Mouse (Mus musculus): Measurements from ENCODE around the gene Mthfr. TPM values are rescaled to one million over a fixed set of nuclear protein-coding genes. Genes with fewer than 3 reads are reported as not detected.
A peak's percentile ranks its signal among the peaks of the same experiment; 100 is the strongest.

Mthfr gene
- polyA plus RNA-seq, 1 experiment from 2014 or later = 14.3 TPM

- H3K27me3 ChIP-seq (replicated peaks; ENCODE audit: control insufficient read depth, insufficient read depth, low read length) = no peaks in the 10 kb centered on the region
- no peaks in the 10 kb centered on the region for H3K4me1 ChIP-seq (ENCODE audit: control insufficient read depth, insufficient read depth, low read length)
- peak overlapping the region; percentile 44 for H3K4me3 ChIP-seq (ENCODE audit: low read length)
- peak overlapping the region; percentile 61 for H3K4me2 ChIP-seq (ENCODE audit: low read depth, low read length)
- WGBS = 40% methylated on average over 17 of the region's 17 CpGs
- peak overlapping the region; percentile 53 for H3K9ac ChIP-seq (ENCODE audit: low read depth, low read length)
- H3K9me3 ChIP-seq (ENCODE audit: control insufficient read depth, low read length) = no peaks in the 10 kb centered on the region
- no peaks in the 10 kb centered on the region for H3K36me3 ChIP-seq (ENCODE audit: control insufficient read depth, insufficient read depth, low read length)
- no peak overlapping the region for H3K27ac ChIP-seq (ENCODE audit: low read length)
- peak; percentile 43 for ATAC-seq
These were observed 35.8 kb downstream of the Mthfr start for GRCm38 (mm10) chr4:148074521-148075189.

- Histone ChIP-seq H3K27me3 (replicated peaks; ENCODE audit: control insufficient read depth, insufficient read depth, low read length) (no peaks in the 10 kb centered on the region), H3K9ac (ENCODE audit: low read depth, low read length) (peak overlapping the region; percentile 53), H3K4me3 (ENCODE audit: low read length) (peak overlapping the region; percentile 44), H3K9me3 (ENCODE audit: control insufficient read depth, low read length) (no peaks in the 10 kb centered on the region), H3K36me3 (ENCODE audit: control insufficient read depth, insufficient read depth, low read length) (0 out of 2 replicates have a peak, but pooled peaks cover 2% of the 10 kb centered on the region), H3K4me1 (ENCODE audit: control insufficient read depth, insufficient read depth, low read length) (no peaks in the 10 kb centered on the region), H3K4me2 (ENCODE audit: low read depth, low read length) (peak overlapping the region; percentile 61), H3K27ac (ENCODE audit: low read length) (no peak overlapping the region)
- 31% methylated on average over 21 of the region's 21 CpGs for WGBS
- peak; percentile 65 for ATAC-seq
These were observed 36.4 kb downstream of the Mthfr start for GRCm38 (mm10) chr4:148075259-148075658.

- Histone ChIP-seq H3K4me2 (ENCODE audit: low read depth, low read length) (no peak overlapping the region), H3K9me3 (ENCODE audit: control insufficient read depth, low read length) (no peaks in the 10 kb centered on the region), H3K27me3 (replicated peaks; ENCODE audit: control insufficient read depth, insufficient read depth, low read length) (no peaks in the 10 kb centered on the region), H3K4me3 (ENCODE audit: low read length) (no peak overlapping the region), H3K9ac (ENCODE audit: low read depth, low read length) (no peak overlapping the region), H3K36me3 (ENCODE audit: control insufficient read depth, insufficient read depth, low read length) (0 out of 2 replicates have a peak, but pooled peaks cover 5% of the 10 kb centered on the region), H3K27ac (ENCODE audit: low read length) (no peak overlapping the region), H3K4me1 (ENCODE audit: control insufficient read depth, insufficient read depth, low read length) (no peaks in the 10 kb centered on the region)
- no peak for ATAC-seq
- WGBS = 85% methylated on average over 6 of the region's 6 CpGs
These were observed 37.0 kb downstream of the Mthfr start for GRCm38 (mm10) chr4:148075881-148076280.

GRCm38 (mm10) chr4:148079212-148079611, 40.3 kb downstream of the Mthfr start:
- Histone ChIP-seq H3K4me1 (ENCODE audit: control insufficient read depth, insufficient read depth, low read length) (peaks cover 1% of the 10 kb centered on the region; the same call in 1 of the 2 replicates), H3K9ac (ENCODE audit: low read depth, low read length) (no peak overlapping the region), H3K4me2 (ENCODE audit: low read depth, low read length) (no peak overlapping the region), H3K36me3 (ENCODE audit: control insufficient read depth, insufficient read depth, low read length) (0 out of 2 replicates have a peak, but pooled peaks cover 5% of the 10 kb centered on the region), H3K9me3 (ENCODE audit: control insufficient read depth, low read length) (no peaks in the 10 kb centered on the region), H3K27ac (ENCODE audit: low read length) (no peak overlapping the region), H3K4me3 (ENCODE audit: low read length) (no peak overlapping the region), H3K27me3 (replicated peaks; ENCODE audit: control insufficient read depth, insufficient read depth, low read length) (no peaks in the 10 kb centered on the region)
- no peak for ATAC-seq
- 51% methylated on average over 6 of the region's 6 CpGs for WGBS

- H3K4me3 ChIP-seq (ENCODE audit: low read length) = no peak overlapping the region
- H3K9ac ChIP-seq (ENCODE audit: low read depth, low read length) = no peak overlapping the region
- H3K4me1 ChIP-seq (ENCODE audit: control insufficient read depth, insufficient read depth, low read length) = peaks cover 5% of the 10 kb centered on the region
- ATAC-seq = no peak
- H3K36me3 ChIP-seq (ENCODE audit: control insufficient read depth, insufficient read depth, low read length) = 0 out of 2 replicates have a peak, but pooled peaks cover 5% of the 10 kb centered on the region
- H3K27me3 ChIP-seq (replicated peaks; ENCODE audit: control insufficient read depth, insufficient read depth, low read length) = no peaks in the 10 kb centered on the region
- 91% methylated on average over 8 of the region's 8 CpGs for WGBS
- H3K27ac ChIP-seq (ENCODE audit: low read length) = no peak overlapping the region
- no peaks in the 10 kb centered on the region for H3K9me3 ChIP-seq (ENCODE audit: control insufficient read depth, low read length)
- H3K4me2 ChIP-seq (ENCODE audit: low read depth, low read length) = no peak overlapping the region
These were observed 41.2 kb downstream of the Mthfr start for GRCm38 (mm10) chr4:148079944-148080596.

- Histone ChIP-seq H3K9me3 (ENCODE audit: control insufficient read depth, low read length) (no peaks in the 10 kb centered on the region), H3K9ac (ENCODE audit: low read depth, low read length) (no peak overlapping the region), H3K27me3 (replicated peaks; ENCODE audit: control insufficient read depth, insufficient read depth, low read length) (no peaks in the 10 kb centered on the region), H3K4me2 (ENCODE audit: low read depth, low read length) (no peak overlapping the region), H3K27ac (ENCODE audit: low read length) (no peak overlapping the region), H3K4me3 (ENCODE audit: low read length) (no peak overlapping the region), H3K4me1 (ENCODE audit: control insufficient read depth, insufficient read depth, low read length) (peaks cover 10% of the 10 kb centered on the region), H3K36me3 (ENCODE audit: control insufficient read depth, insufficient read depth, low read length) (0 out of 2 replicates have a peak, but pooled peaks cover 5% of the 10 kb centered on the region)
- WGBS = 94% methylated on average over 1 of the region's 1 CpGs
- no peak for ATAC-seq
These were observed 41.7 kb downstream of the Mthfr start for GRCm38 (mm10) chr4:148080597-148080973.

- Histone ChIP-seq H3K4me1 (ENCODE audit: control insufficient read depth, insufficient read depth, low read length) (peaks cover 16% of the 10 kb centered on the region), H3K27me3 (replicated peaks; ENCODE audit: control insufficient read depth, insufficient read depth, low read length) (no peaks in the 10 kb centered on the region), H3K4me2 (ENCODE audit: low read depth, low read length) (no peak overlapping the region), H3K9me3 (ENCODE audit: control insufficient read depth, low read length) (no peaks in the 10 kb centered on the region), H3K27ac (ENCODE audit: low read length) (no peak overlapping the region), H3K9ac (ENCODE audit: low read depth, low read length) (no peak overlapping the region), H3K4me3 (ENCODE audit: low read length) (no peak overlapping the region), H3K36me3 (ENCODE audit: control insufficient read depth, insufficient read depth, low read length) (0 out of 2 replicates have a peak, but pooled peaks cover 5% of the 10 kb centered on the region)
- 89% methylated on average over 10 of the region's 10 CpGs for WGBS
- no peak for ATAC-seq
These were observed 42.3 kb downstream of the Mthfr start for GRCm38 (mm10) chr4:148081201-148081600.

- H3K27ac ChIP-seq (ENCODE audit: low read length) = no peak overlapping the region
- no peak for ATAC-seq
- H3K4me2 ChIP-seq (ENCODE audit: low read depth, low read length) = no peak overlapping the region
These were observed 43.6 kb downstream of the Mthfr start for GRCm38 (mm10) chr4:148082257-148083044.

More at GRCm38 (mm10) chr4:148082257-148083044, 43.6 kb downstream of the Mthfr start:
- Histone ChIP-seq H3K9ac (ENCODE audit: low read depth, low read length) (no peak overlapping the region), H3K4me3 (ENCODE audit: low read length) (no peak overlapping the region), H3K9me3 (ENCODE audit: control insufficient read depth, low read length) (no peaks in the 10 kb centered on the region), H3K36me3 (ENCODE audit: control insufficient read depth, insufficient read depth, low read length) (0 out of 2 replicates have a peak, but pooled peaks cover 5% of the 10 kb centered on the region), H3K27me3 (replicated peaks; ENCODE audit: control insufficient read depth, insufficient read depth, low read length) (no peaks in the 10 kb centered on the region), H3K4me1 (ENCODE audit: control insufficient read depth, insufficient read depth, low read length) (peaks cover 26% of the 10 kb centered on the region)
- WGBS = 51% methylated on average over 12 of the region's 12 CpGs

All from intestine, embryonic 16.5 days (tissue).